Mouse (Mus musculus): ENCODE results near the gene Zfp287.

GRCm38 (mm10) chr11:62664250-62664649, 67.5 kb downstream of the Zfp287 start:
- TF ChIP-seq CTCF (IDR thresholded peaks at IDR 0.05; ENCODE audit: control insufficient read depth, insufficient read depth, insufficient read length) = no peak
- no peak for TF ChIP-seq FOSL1 (IDR thresholded peaks at IDR 0.05; ENCODE audit: insufficient read depth, low read length, poor library complexity, severe bottlenecking)
- no peak for TF ChIP-seq MYOG (IDR thresholded peaks at IDR 0.05; ENCODE audit: control insufficient read depth, extremely low read depth, insufficient read length)
- no peak for TF ChIP-seq MAX (IDR thresholded peaks at IDR 0.05)
- no peak for TF ChIP-seq MYOD1 (IDR thresholded peaks at IDR 0.05; ENCODE audit: control insufficient read depth, insufficient read length, low read depth)
